Mouse (Mus musculus) liver, embryonic 14.5 days (tissue): Measurements from ENCODE around the gene Pah. TPM values are rescaled to one million over a fixed set of nuclear protein-coding genes. Genes with fewer than 3 reads are reported as not detected.

ENCODE experiments used
- ATAC-seq: fragments of 200-750 bp; cut with Nextera tagmentation; 2 replicates; pipeline ENCODE4 v1.8.0; 2017; ENCODE audit warnings: moderate number of reproducible peaks, mild to moderate bottlenecking, moderate library complexity; ENCODE audit not compliant: insufficient read depth
- DNase-seq, 3 experiments: peaks; one replicate each; pipeline ENCODE4 v3.0.0-alpha.2; 2012 to 2013; ENCODE audit warnings: low read depth in 3 of 3, low spot score in 3 of 3
- H3K27ac ChIP-seq: fragments of 300-500 bp; sonication (generic); 2 replicates; pipeline ENCODE4 v1.5.1; 2014; ENCODE audit warnings: moderate library complexity, mild to moderate bottlenecking, control low read depth, inconsistent platforms
- H3K27me3 ChIP-seq: fragments of 300-500 bp; sonication (generic); 2 replicates; pipeline ENCODE4 v1.6.1; 2014; ENCODE audit warnings: mild to moderate bottlenecking, low read length, moderate library complexity; ENCODE audit not compliant: control insufficient read depth, insufficient read depth
- H3K36me3 ChIP-seq: fragments of 300-500 bp; sonication (generic); replicated peaks from 2 replicates; pipeline ENCODE4 v1.6.1; 2014; ENCODE audit warnings: low read depth; ENCODE audit not compliant: control insufficient read depth, insufficient read depth
- H3K4me1 ChIP-seq, 2 experiments: fragments of 200-500 bp in 1 of 2; fragments of 300-500 bp in 1 of 2; sonication (generic) in 1 of 2; replicated peaks; 2 replicates each; pipeline ENCODE4 v1.6.1; 2012 to 2014; ENCODE audit warnings: antibody characterized with exemption in 1 of 2, inconsistent platforms in 1 of 2, low read length in 1 of 2; ENCODE audit not compliant: control insufficient read depth in 2 of 2, insufficient read depth in 2 of 2
- H3K4me2 ChIP-seq: fragments of 300-500 bp; sonication (generic); 2 replicates; pipeline ENCODE4 v1.6.1; 2014; ENCODE audit warnings: low read depth, mild to moderate bottlenecking, control low read depth, moderate library complexity
- H3K4me3 ChIP-seq, 2 experiments: fragments of 200-500 bp in 1 of 2; fragments of 300-500 bp in 1 of 2; sonication (generic) in 1 of 2; 2 replicates each; pipeline ENCODE4 v1.5.1; 2012 to 2014; ENCODE audit warnings: low read depth in 2 of 2, low read length in 2 of 2, mild to moderate bottlenecking in 2 of 2, control low read depth in 1 of 2, inconsistent platforms in 1 of 2, moderate library complexity in 1 of 2; ENCODE audit not compliant: insufficient read depth in 1 of 2
- H3K9ac ChIP-seq: fragments of 300-500 bp; sonication (generic); replicated peaks from 2 replicates; pipeline ENCODE4 v1.6.1; 2014; ENCODE audit warnings: mild to moderate bottlenecking, control low read depth, moderate library complexity
- H3K9me3 ChIP-seq: fragments of 300-500 bp; sonication (generic); 2 replicates; pipeline ENCODE4 v1.6.1; 2016; ENCODE audit warnings: low read length, mixed read lengths; ENCODE audit not compliant: control insufficient read depth
- CTCF ChIP-seq: IDR thresholded peaks from 2 replicates; pipeline ENCODE4 v1.5.1; 2016; ENCODE audit warnings: antibody characterized with exemption, low read depth, control low read depth
- EP300 ChIP-seq: IDR thresholded peaks from 2 replicates; pipeline ENCODE4 v1.6.1; 2016; ENCODE audit warnings: antibody characterized with exemption, low read depth
- WGBS: fragments of 180-500 bp; shearing (Covaris S2); extraction: QIAGEN DNeasy Blood & Tissue Kit; methylation state at CpG from one replicate; pipeline ENCODE4 v1.1.7; 2014; ENCODE audit not compliant: insufficient replicate concordance; 5-methylcytosine and 5-hydroxymethylcytosine counted together
- polyA plus RNA-seq, 2 experiments: library from polyadenylated mRNA; depleted of rRNA in 1 of 2; stranded (reverse) in 1 of 2; unstranded in 1 of 2; fragments of >200 nt; fragmentation: Nextera tagmentation in 1 of 2; extraction: Ambion mirVana in 1 of 2; gene quantifications; 2 replicates each; pipeline versions ENCODE4 v1.2.1 to v1.2.3; 2012 to 2014

The Pah gene
- polyA plus RNA-seq, 2 experiments = 20.9 to 33.2 TPM

GRCm38 (mm10) chr10:87485721-87486620, 35.6 kb upstream of the Pah start:
- Histone ChIP-seq H3K9ac (no peak overlapping the region), H3K27me3 (peaks cover 45% of the 10 kb centered on the region), H3K4me2 (no peak overlapping the region), H3K4me1 (no peaks in the 10 kb centered on the region), H3K27ac (no peak overlapping the region), H3K4me3 (no peak overlapping the region), H3K36me3 (no peaks in the 10 kb centered on the region), H3K9me3 (no peaks in the 10 kb centered on the region)
- DNase-seq (no peak), ATAC-seq (no peak)
- TF ChIP-seq CTCF = no peak
- TF ChIP-seq EP300 = no peak
- WGBS = 3% methylated on average over 33 of the region's 33 CpGs

- no peak overlapping the region for H3K9ac ChIP-seq
- ATAC-seq = no peak
- H3K27me3 ChIP-seq = peaks cover 67% of the 10 kb centered on the region
- no peaks in the 10 kb centered on the region for H3K36me3 ChIP-seq
- no peaks in the 10 kb centered on the region for H3K9me3 ChIP-seq
- TF ChIP-seq CTCF (no peak), EP300 (no peak)
- H3K27ac ChIP-seq = no peak overlapping the region
- no peak for DNase-seq
- H3K4me2 ChIP-seq = no peak overlapping the region
- WGBS = 1% methylated on average over 16 of the region's 16 CpGs
- H3K4me1 ChIP-seq = no peaks in the 10 kb centered on the region
- no peak overlapping the region for H3K4me3 ChIP-seq
These were observed 33.0 kb upstream of the Pah start for GRCm38 (mm10) chr10:87488429-87489145.

GRCm38 (mm10) chr10:87489246-87490009, 32.2 kb upstream of the Pah start:
- no peak overlapping the region for H3K27ac ChIP-seq
- no peak for ATAC-seq
- H3K9me3 ChIP-seq = no peaks in the 10 kb centered on the region
- H3K27me3 ChIP-seq = peaks cover 76% of the 10 kb centered on the region
- no peak overlapping the region for H3K9ac ChIP-seq
- WGBS = 4% methylated on average over 18 of the region's 18 CpGs
- TF ChIP-seq EP300 (no peak), CTCF (no peak)
- no peak overlapping the region for H3K4me2 ChIP-seq
- DNase-seq = no peak
- H3K4me3 ChIP-seq = no peak overlapping the region
- no peaks in the 10 kb centered on the region for H3K36me3 ChIP-seq
- H3K4me1 ChIP-seq = no peaks in the 10 kb centered on the region

GRCm38 (mm10) chr10:87490328-87490727, 31.3 kb upstream of the Pah start:
- TF ChIP-seq EP300 = no peak
- no peak for TF ChIP-seq CTCF
- 5% methylated on average over 2 of the region's 2 CpGs for WGBS
- Histone ChIP-seq H3K27ac (no peak overlapping the region), H3K9ac (no peak overlapping the region), H3K27me3 (peaks cover 80% of the 10 kb centered on the region), H3K4me1 (no peaks in the 10 kb centered on the region), H3K36me3 (no peaks in the 10 kb centered on the region), H3K4me3 (no peak overlapping the region), H3K9me3 (no peaks in the 10 kb centered on the region), H3K4me2 (no peak overlapping the region)
- DNase-seq (no peak), ATAC-seq (no peak)
